Mouse (Mus musculus): Measurements from ENCODE around the gene Gdpd1. TPM values are rescaled to one million over a fixed set of nuclear protein-coding genes. Genes with fewer than 3 reads are reported as not detected.

The Gdpd1 gene
- 94.8 and 114 TPM in 2 replicates for polyA plus RNA-seq (2014; fragmentation: Nextera tagmentation; extraction: Ambion mirVana)

- H3K9me3 ChIP-seq (ENCODE audit: control insufficient read depth, low read length) = no peaks in the 10 kb centered on the region
- H3K4me1 ChIP-seq (ENCODE audit: control insufficient read depth, insufficient read depth, low read length) = peaks cover 7% of the 10 kb centered on the region
- peak within 1 kb of the TSS; percentile 60 for H3K4me3 ChIP-seq (ENCODE audit: low read depth, low read length)
- WGBS = 2% methylated on average over 43 of the region's 43 CpGs
- peak within 1 kb of the TSS; percentile 83 for H3K4me2 ChIP-seq
- peak within 1 kb of the TSS; percentile 95 for H3K27ac ChIP-seq (ENCODE audit: low read depth, low read length)
- H3K9ac ChIP-seq (ENCODE audit: low read length) = peak within 1 kb of the TSS; percentile 95
- H3K27me3 ChIP-seq (ENCODE audit: control insufficient read depth, insufficient read depth, low read length) = no peaks in the 10 kb centered on the region
- ATAC-seq (ENCODE audit: low FRiP score) (peak; percentile 96), DNase-seq (ENCODE audit: low spot score, missing footprints) (peak; percentile 98)
- peaks cover 4% of the 10 kb centered on the region for H3K36me3 ChIP-seq (ENCODE audit: control insufficient read depth, insufficient read depth, low read length)
Observed at GRCm38 (mm10) chr11:87073866-87074440, at the start of gene Gdpd1. Gene Gdpd1, minus strand, starts transcription at chr11:87074062.

GRCm38 (mm10) chr11:87121864-87122263 is 48.0 kb upstream of the Gdpd1 start:
- Histone ChIP-seq H3K27ac (ENCODE audit: low read depth, low read length) (no peak overlapping the region), H3K4me3 (ENCODE audit: low read depth, low read length) (no peak overlapping the region), H3K4me1 (ENCODE audit: control insufficient read depth, insufficient read depth, low read length) (peaks cover 3% of the 10 kb centered on the region; the same call in 1 of the 2 replicates), H3K36me3 (ENCODE audit: control insufficient read depth, insufficient read depth, low read length) (peaks cover 31% of the 10 kb centered on the region), H3K4me2 (no peak overlapping the region), H3K27me3 (ENCODE audit: control insufficient read depth, insufficient read depth, low read length) (no peaks in the 10 kb centered on the region), H3K9ac (ENCODE audit: low read length) (no peak overlapping the region), H3K9me3 (ENCODE audit: control insufficient read depth, low read length) (no peaks in the 10 kb centered on the region)
- ATAC-seq (ENCODE audit: low FRiP score) (no peak), DNase-seq (ENCODE audit: low spot score, missing footprints) (no peak)
- 84% methylated on average over 8 of the region's 8 CpGs for WGBS

GRCm38 (mm10) chr11:87110172-87110909 is 36.5 kb upstream of the Gdpd1 start:
- peak overlapping the region; percentile 90 for H3K27ac ChIP-seq (ENCODE audit: low read depth, low read length)
- H3K9me3 ChIP-seq (ENCODE audit: control insufficient read depth, low read length) = no peaks in the 10 kb centered on the region
- peak overlapping the region; percentile 63 for H3K4me2 ChIP-seq
- peaks cover 10% of the 10 kb centered on the region; the same call in 1 of the 2 replicates for H3K36me3 ChIP-seq (ENCODE audit: control insufficient read depth, insufficient read depth, low read length)
- DNase-seq (ENCODE audit: low spot score, missing footprints) (no peak), ATAC-seq (ENCODE audit: low FRiP score) (no peak)
- 7% methylated on average over 9 of the region's 9 CpGs for WGBS
- peak overlapping the region; percentile 78 for H3K4me3 ChIP-seq (ENCODE audit: low read depth, low read length)
- H3K9ac ChIP-seq (ENCODE audit: low read length) = peak overlapping the region; percentile 98
- H3K27me3 ChIP-seq (ENCODE audit: control insufficient read depth, insufficient read depth, low read length) = no peaks in the 10 kb centered on the region
- peaks cover 15% of the 10 kb centered on the region for H3K4me1 ChIP-seq (ENCODE audit: control insufficient read depth, insufficient read depth, low read length)

- H3K9ac ChIP-seq (ENCODE audit: low read length) = peak overlapping the region; percentile 98
- no peaks in the 10 kb centered on the region for H3K9me3 ChIP-seq (ENCODE audit: control insufficient read depth, low read length)
- peak overlapping the region; percentile 78 for H3K4me3 ChIP-seq (ENCODE audit: low read depth, low read length)
- under 1% methylated on average over 42 of the region's 42 CpGs for WGBS
- H3K27ac ChIP-seq (ENCODE audit: low read depth, low read length) = peak overlapping the region; percentile 90
- no peak for ATAC-seq (ENCODE audit: low FRiP score)
- peaks cover 15% of the 10 kb centered on the region for H3K4me1 ChIP-seq (ENCODE audit: control insufficient read depth, insufficient read depth, low read length)
- H3K36me3 ChIP-seq (ENCODE audit: control insufficient read depth, insufficient read depth, low read length) = peaks cover 7% of the 10 kb centered on the region
- H3K27me3 ChIP-seq (ENCODE audit: control insufficient read depth, insufficient read depth, low read length) = no peaks in the 10 kb centered on the region
- peak overlapping the region; percentile 63 for H3K4me2 ChIP-seq
- DNase-seq (ENCODE audit: low spot score, missing footprints) = peak; percentile 96
Observed at GRCm38 (mm10) chr11:87109519-87110171, 35.8 kb upstream of the Gdpd1 start.

- WGBS = under 1% methylated on average over 40 of the region's 40 CpGs
Observed at GRCm38 (mm10) chr11:87108755-87109518, 35.1 kb upstream of the Gdpd1 start, which contains the start of gene Ska2. Gene Ska2, plus strand, starts transcription at chr11:87109234.

GRCm38 (mm10) chr11:87108409-87108754 is 34.5 kb upstream of the Gdpd1 start, which contains the start of gene Prr11:
Gene Prr11, minus strand, starts transcription at chr11:87108708.
- Histone ChIP-seq H3K9me3 (ENCODE audit: control insufficient read depth, low read length) (no peaks in the 10 kb centered on the region), H3K9ac (ENCODE audit: low read length) (peak within 1 kb of the TSS; percentile 98), H3K27me3 (ENCODE audit: control insufficient read depth, insufficient read depth, low read length) (no peaks in the 10 kb centered on the region), H3K27ac (ENCODE audit: low read depth, low read length) (peak within 1 kb of the TSS; percentile 90), H3K4me3 (ENCODE audit: low read depth, low read length) (peak within 1 kb of the TSS; percentile 78), H3K4me2 (peak within 1 kb of the TSS; percentile 63), H3K36me3 (ENCODE audit: control insufficient read depth, insufficient read depth, low read length) (peaks cover 14% of the 10 kb centered on the region), H3K4me1 (ENCODE audit: control insufficient read depth, insufficient read depth, low read length) (peaks cover 15% of the 10 kb centered on the region)
- no peak for DNase-seq (ENCODE audit: low spot score, missing footprints)
- no peak for ATAC-seq (ENCODE audit: low FRiP score)
- under 1% methylated on average over 14 of the region's 14 CpGs for WGBS

More at GRCm38 (mm10) chr11:87108755-87109518, 35.1 kb upstream of the Gdpd1 start, which contains the start of gene Ska2:
- Histone ChIP-seq H3K27me3 (ENCODE audit: control insufficient read depth, insufficient read depth, low read length) (no peaks in the 10 kb centered on the region), H3K4me3 (ENCODE audit: low read depth, low read length) (peak within 1 kb of the TSS; percentile 78), H3K4me1 (ENCODE audit: control insufficient read depth, insufficient read depth, low read length) (peaks cover 15% of the 10 kb centered on the region), H3K4me2 (peak within 1 kb of the TSS; percentile 63), H3K9me3 (ENCODE audit: control insufficient read depth, low read length) (no peaks in the 10 kb centered on the region), H3K9ac (ENCODE audit: low read length) (peak within 1 kb of the TSS; percentile 98), H3K27ac (ENCODE audit: low read depth, low read length) (peak within 1 kb of the TSS; percentile 90), H3K36me3 (ENCODE audit: control insufficient read depth, insufficient read depth, low read length) (peaks cover 12% of the 10 kb centered on the region)
- DNase-seq (ENCODE audit: low spot score, missing footprints) (peak; percentile 99), ATAC-seq (ENCODE audit: low FRiP score) (peak; percentile 99)

GRCm38 (mm10) chr11:87087142-87087541 is 13.3 kb upstream of the Gdpd1 start:
- H3K27ac ChIP-seq (ENCODE audit: low read depth, low read length) = no peak overlapping the region

GRCm38 (mm10) chr11:87086290-87086984 is 12.6 kb upstream of the Gdpd1 start, which contains the start of gene Smg8:
Gene Smg8, minus strand, starts transcription at chr11:87086774.
- Histone ChIP-seq H3K27me3 (ENCODE audit: control insufficient read depth, insufficient read depth, low read length) (no peaks in the 10 kb centered on the region), H3K36me3 (ENCODE audit: control insufficient read depth, insufficient read depth, low read length) (peaks cover under 1% of the 10 kb centered on the region; the same call in 1 of the 2 replicates), H3K9ac (ENCODE audit: low read length) (peak within 1 kb of the TSS; percentile 90), H3K4me2 (peak within 1 kb of the TSS; percentile 95), H3K27ac (ENCODE audit: low read depth, low read length) (peak within 1 kb of the TSS; percentile 12; the same call in 1 of the 2 replicates), H3K9me3 (ENCODE audit: control insufficient read depth, low read length) (no peaks in the 10 kb centered on the region), H3K4me3 (ENCODE audit: low read depth, low read length) (peak within 1 kb of the TSS; percentile 79), H3K4me1 (ENCODE audit: control insufficient read depth, insufficient read depth, low read length) (peaks cover 19% of the 10 kb centered on the region)
- DNase-seq (ENCODE audit: low spot score, missing footprints) (peak; percentile 95), ATAC-seq (ENCODE audit: low FRiP score) (peak; percentile 82)
- WGBS = 1% methylated on average over 43 of the region's 43 CpGs

More at GRCm38 (mm10) chr11:87087142-87087541, 13.3 kb upstream of the Gdpd1 start:
- WGBS = 73% methylated on average over 2 of the region's 2 CpGs
- DNase-seq (ENCODE audit: low spot score, missing footprints) (no peak), ATAC-seq (ENCODE audit: low FRiP score) (no peak)
- peaks cover 6% of the 10 kb centered on the region; the same call in 1 of the 2 replicates for H3K36me3 ChIP-seq (ENCODE audit: control insufficient read depth, insufficient read depth, low read length)
- peak overlapping the region; percentile 90 for H3K9ac ChIP-seq (ENCODE audit: low read length)
- peaks cover 19% of the 10 kb centered on the region for H3K4me1 ChIP-seq (ENCODE audit: control insufficient read depth, insufficient read depth, low read length)
- no peaks in the 10 kb centered on the region for H3K27me3 ChIP-seq (ENCODE audit: control insufficient read depth, insufficient read depth, low read length)
- H3K4me3 ChIP-seq (ENCODE audit: low read depth, low read length) = peak overlapping the region; percentile 79
- no peaks in the 10 kb centered on the region for H3K9me3 ChIP-seq (ENCODE audit: control insufficient read depth, low read length)
- H3K4me2 ChIP-seq = peak overlapping the region; percentile 95
